Mouse (Mus musculus) embryonic facial prominence, embryonic 12.5 days (tissue): ENCODE results near the gene Gtpbp8. TPM values are rescaled to one million over a fixed set of nuclear protein-coding genes. Genes with fewer than 3 reads are reported as not detected.

Experiments
- ATAC-seq: fragments of 200-750 bp; cut with Nextera tagmentation; 2 replicates; pipeline ENCODE4 v1.8.0; 2017; ENCODE audit not compliant: insufficient number of reproducible peaks, insufficient read depth, low FRiP score, low TSS enrichment
- H3K27ac ChIP-seq: fragments of 300-500 bp; sonication (generic); 2 replicates; pipeline ENCODE4 v1.5.1; 2016; ENCODE audit warnings: mild to moderate bottlenecking
- H3K27me3 ChIP-seq: fragments of 300-500 bp; sonication (generic); 2 replicates; pipeline ENCODE4 v1.6.1; 2016; ENCODE audit warnings: mild to moderate bottlenecking, moderate library complexity
- H3K36me3 ChIP-seq: fragments of 300-500 bp; sonication (generic); 2 replicates; pipeline ENCODE4 v1.6.1; 2016; ENCODE audit warnings: mild to moderate bottlenecking
- H3K4me1 ChIP-seq: fragments of 300-500 bp; sonication (generic); 2 replicates; pipeline ENCODE4 v1.6.1; 2016
- H3K4me2 ChIP-seq: fragments of 300-500 bp; sonication (generic); replicated peaks from 2 replicates; pipeline ENCODE4 v1.6.1; 2016; ENCODE audit warnings: mild to moderate bottlenecking, moderate library complexity
- H3K4me3 ChIP-seq: fragments of 300-500 bp; sonication (generic); 2 replicates; pipeline ENCODE4 v1.5.1; 2016; ENCODE audit warnings: mild to moderate bottlenecking
- H3K9ac ChIP-seq: fragments of 300-500 bp; sonication (generic); 2 replicates; pipeline ENCODE4 v1.6.1; 2016; ENCODE audit warnings: mild to moderate bottlenecking, moderate library complexity
- H3K9me3 ChIP-seq: fragments of 300-500 bp; sonication (generic); 2 replicates; pipeline ENCODE4 v1.6.1; 2016; ENCODE audit warnings: mild to moderate bottlenecking, moderate library complexity
- WGBS: fragments of 180-500 bp; shearing (Covaris S2); methylation state at CpG from one replicate; pipeline ENCODE4 v1.1.7; 2016; 5-methylcytosine and 5-hydroxymethylcytosine counted together
- polyA plus RNA-seq: library from polyadenylated mRNA; unstranded; fragments of >200 nt; fragmentation: Nextera tagmentation; extraction: Ambion mirVana; gene quantifications from 2 replicates; pipeline ENCODE4 v1.2.1, GENCODE M21; 2016

Gene Gtpbp8
- polyA plus RNA-seq, 1 experiment from 2014 or later = 33.5 TPM

DNA sequence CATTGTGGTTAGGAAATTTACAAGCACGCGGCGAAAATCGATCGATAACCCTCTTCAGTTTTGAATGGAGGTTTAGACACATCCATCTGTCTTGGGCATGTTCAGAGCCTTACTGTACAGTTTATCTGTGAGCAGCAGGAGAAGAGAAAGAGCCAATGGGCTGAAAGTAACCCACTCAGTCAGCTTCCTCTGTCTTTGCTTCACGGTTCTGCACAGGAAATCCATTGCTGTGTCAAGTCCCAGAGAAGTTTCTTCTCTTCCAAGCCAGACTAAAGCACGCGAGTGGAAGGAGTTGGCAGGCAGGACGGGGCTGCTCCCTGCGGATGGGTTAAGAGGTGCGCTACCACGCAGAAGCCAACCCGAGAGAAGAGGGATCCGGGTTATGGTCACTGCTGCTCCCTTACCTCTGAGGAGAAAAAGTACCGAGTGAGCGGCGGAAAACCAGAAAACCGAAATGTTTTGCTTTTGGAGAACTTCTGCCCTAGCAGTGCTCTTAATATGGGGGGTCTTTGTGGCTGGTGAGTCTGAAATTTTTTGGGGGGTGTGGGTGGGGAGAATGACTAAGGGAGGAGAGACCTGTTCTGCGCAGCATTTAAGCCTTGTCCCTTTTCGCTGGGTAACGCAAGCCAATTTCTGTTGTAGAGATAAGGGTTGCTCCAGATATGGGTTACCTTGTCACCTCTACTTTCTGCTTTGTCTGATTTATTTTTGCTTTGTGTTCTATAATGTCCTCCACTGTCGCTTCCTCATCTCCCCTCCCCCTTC, 19.6 kb upstream of the Gtpbp8 start, which contains the start of gene Cd200r1:
Gene Cd200r1 (plus strand): TSS at position 182 of the 765 bp plus-strand sequence.
- Histone ChIP-seq H3K9ac (no peak within 1 kb of the TSS), H3K4me3 (no peak within 1 kb of the TSS), H3K4me2 (no peak within 1 kb of the TSS), H3K4me1 (no peaks in the 10 kb centered on the region), H3K27me3 (no peaks in the 10 kb centered on the region), H3K36me3 (no peaks in the 10 kb centered on the region), H3K9me3 (no peaks in the 10 kb centered on the region), H3K27ac (no peak within 1 kb of the TSS)
- 76% methylated on average over 22 of the region's 22 CpGs for WGBS
- ATAC-seq = no peak

DNA sequence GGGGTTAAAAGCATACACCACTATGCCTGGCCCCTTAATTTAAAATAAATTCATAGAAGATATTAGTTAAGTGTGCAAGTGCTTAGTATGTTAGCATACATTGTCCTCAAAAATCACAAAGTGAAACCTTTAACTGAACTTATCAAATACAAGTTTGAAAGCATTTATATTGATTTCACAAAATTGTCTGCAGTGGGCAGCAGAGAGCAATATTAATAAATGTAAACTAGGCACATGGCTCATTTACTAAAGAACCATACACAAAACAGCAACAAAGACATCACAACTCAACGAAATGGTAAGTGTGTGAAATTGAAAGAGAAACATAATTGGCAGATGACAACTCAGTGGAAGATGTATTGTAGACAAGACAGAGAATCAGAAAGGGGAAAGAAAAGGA, 15.6 kb upstream of the Gtpbp8 start:
- Histone ChIP-seq H3K4me3 (no peak overlapping the region), H3K4me2 (no peak overlapping the region), H3K27ac (no peak overlapping the region), H3K4me1 (no peaks in the 10 kb centered on the region), H3K9ac (no peak overlapping the region), H3K9me3 (no peaks in the 10 kb centered on the region), H3K36me3 (no peaks in the 10 kb centered on the region), H3K27me3 (no peaks in the 10 kb centered on the region)
- ATAC-seq = no peak
- 67% methylated on average over 1 of the region's 1 CpGs for WGBS

DNA sequence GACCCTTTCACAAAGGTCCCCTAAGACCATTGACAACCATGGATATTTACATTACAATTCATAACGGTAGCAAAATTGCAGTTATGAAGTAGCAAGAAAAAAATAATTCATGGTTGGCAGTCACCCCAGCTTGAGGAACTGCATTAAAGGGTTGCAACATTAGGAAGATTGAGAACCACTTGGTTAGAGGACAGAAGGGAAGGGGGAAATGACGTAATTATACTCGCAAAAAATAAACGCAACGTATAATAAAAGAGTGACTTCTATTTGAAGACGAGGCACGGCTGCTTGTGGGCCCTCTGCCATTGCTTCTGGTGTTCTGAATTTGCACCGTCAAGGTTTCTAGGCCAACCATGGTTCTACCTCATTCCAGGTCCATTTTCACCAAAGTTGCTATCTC, 11.5 kb upstream of the Gtpbp8 start:
- H3K36me3 ChIP-seq = no peaks in the 10 kb centered on the region
- ATAC-seq = no peak
- WGBS = 78% methylated on average over 8 of the region's 8 CpGs
- no peaks in the 10 kb centered on the region for H3K4me1 ChIP-seq
- H3K9ac ChIP-seq = no peak overlapping the region
- H3K27me3 ChIP-seq = no peaks in the 10 kb centered on the region
- no peaks in the 10 kb centered on the region for H3K9me3 ChIP-seq
- H3K4me3 ChIP-seq = no peak overlapping the region
- H3K27ac ChIP-seq = no peak overlapping the region
- no peak overlapping the region for H3K4me2 ChIP-seq

DNA sequence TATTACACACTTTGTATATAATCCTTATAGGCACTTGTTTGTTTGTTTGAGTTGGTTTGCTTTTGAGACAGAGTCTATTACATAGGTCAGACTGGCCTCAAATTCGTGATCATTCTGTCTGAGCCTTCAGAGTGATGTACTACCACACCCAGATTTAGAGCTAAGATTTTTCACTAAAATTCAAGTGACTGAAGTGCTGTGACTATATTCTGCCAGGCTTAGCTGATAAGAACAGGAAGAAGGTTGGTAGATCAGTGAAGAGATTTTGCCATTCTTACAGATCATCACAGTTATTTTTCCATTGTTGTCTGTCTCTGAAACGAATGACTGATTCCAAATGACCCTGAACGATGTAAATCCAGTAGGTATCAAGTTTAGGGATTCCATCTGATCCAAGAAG, 1.8 kb upstream of the Gtpbp8 start:
- Histone ChIP-seq H3K36me3 (no peaks in the 10 kb centered on the region), H3K4me1 (peaks cover 8% of the 10 kb centered on the region), H3K4me3 (no peak overlapping the region), H3K27me3 (no peaks in the 10 kb centered on the region), H3K4me2 (no peak overlapping the region), H3K9ac (no peak overlapping the region), H3K9me3 (no peaks in the 10 kb centered on the region), H3K27ac (no peak overlapping the region)
- ATAC-seq = no peak
- WGBS = 58% methylated on average over 3 of the region's 3 CpGs

DNA sequence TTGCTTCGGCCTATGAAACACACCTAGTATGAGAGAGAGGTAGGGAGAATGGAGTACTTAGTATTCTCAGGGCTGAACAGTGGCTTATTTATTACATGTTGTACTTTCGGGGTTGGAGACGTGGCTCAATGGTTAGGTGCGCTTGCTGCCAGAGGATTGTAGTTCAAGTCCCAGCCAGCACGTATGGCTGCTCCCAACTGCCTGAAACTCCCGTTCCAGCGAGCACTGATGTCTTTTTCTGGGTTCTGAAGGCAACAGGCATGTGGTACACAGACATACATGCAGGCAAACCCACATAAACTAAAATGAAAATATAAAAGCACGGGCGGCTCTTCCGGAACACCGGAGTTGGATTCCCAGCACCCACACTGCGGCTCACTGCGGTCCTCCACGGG, 695 bp downstream of the Gtpbp8 start:
- Histone ChIP-seq H3K4me3 (peak overlapping the region; percentile 86), H3K27me3 (no peaks in the 10 kb centered on the region), H3K4me2 (peak overlapping the region; percentile 81), H3K27ac (peak overlapping the region; percentile 96), H3K9ac (peak overlapping the region; percentile 67), H3K4me1 (peaks cover 8% of the 10 kb centered on the region), H3K9me3 (no peaks in the 10 kb centered on the region), H3K36me3 (peaks cover 12% of the 10 kb centered on the region)
- 8% methylated on average over 14 of the region's 14 CpGs for WGBS
- 0 out of 2 replicates have a peak, but pooled peaks have one; percentile 4 for ATAC-seq

DNA sequence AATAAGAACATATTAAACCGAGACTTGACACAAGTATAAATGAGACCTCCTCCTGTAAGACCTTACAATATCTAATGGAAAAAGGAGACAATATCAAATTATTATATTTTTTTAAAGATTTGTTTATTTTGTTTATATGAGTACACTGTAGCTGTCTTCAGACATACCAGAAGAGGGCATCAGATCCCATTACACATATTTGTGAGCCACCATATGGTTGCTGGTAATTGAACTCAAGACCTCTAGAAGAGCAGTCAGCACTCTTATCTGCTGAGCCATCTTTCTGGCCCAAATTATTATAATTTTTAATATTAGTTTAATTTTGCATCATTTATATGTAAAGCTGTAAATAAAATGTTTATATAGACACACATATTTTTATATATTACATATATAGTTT, 3.4 kb downstream of the Gtpbp8 start:
- H3K36me3 ChIP-seq = peaks cover 29% of the 10 kb centered on the region
- no peaks in the 10 kb centered on the region for H3K9me3 ChIP-seq
- no peak overlapping the region for H3K27ac ChIP-seq
- 89% methylated on average over 1 of the region's 1 CpGs for WGBS
- peaks cover 8% of the 10 kb centered on the region for H3K4me1 ChIP-seq
- ATAC-seq = no peak
- no peak overlapping the region for H3K4me3 ChIP-seq
- no peak overlapping the region for H3K9ac ChIP-seq
- no peak overlapping the region for H3K4me2 ChIP-seq
- no peaks in the 10 kb centered on the region for H3K27me3 ChIP-seq

DNA sequence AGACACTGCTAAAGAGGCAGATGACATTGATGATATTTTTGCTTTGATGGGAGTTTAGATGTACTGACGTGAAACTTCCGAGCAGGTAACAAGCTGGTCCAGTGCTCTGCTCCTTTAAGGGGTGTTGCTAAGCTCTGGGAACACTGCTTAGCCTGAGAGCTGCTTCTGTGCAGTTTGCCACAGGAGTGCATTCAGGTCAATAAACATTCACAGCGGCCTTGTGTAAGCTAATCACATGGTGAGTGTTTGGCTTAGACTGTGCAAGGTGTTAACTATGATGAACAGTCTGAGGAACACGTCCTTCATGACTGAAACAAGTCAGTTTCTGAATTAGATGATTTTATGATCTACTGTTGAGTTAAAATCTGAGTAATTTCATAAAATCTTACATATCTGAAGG, 10.0 kb downstream of the Gtpbp8 start:
- no peak overlapping the region for H3K27ac ChIP-seq
- no peaks in the 10 kb centered on the region for H3K27me3 ChIP-seq
- peaks cover 78% of the 10 kb centered on the region for H3K36me3 ChIP-seq
- no peak for ATAC-seq
- no peak overlapping the region for H3K9ac ChIP-seq
- no peak overlapping the region for H3K4me2 ChIP-seq
- H3K4me3 ChIP-seq = no peak overlapping the region
- H3K4me1 ChIP-seq = no peaks in the 10 kb centered on the region
- no peaks in the 10 kb centered on the region for H3K9me3 ChIP-seq
- WGBS = 80% methylated on average over 4 of the region's 4 CpGs

DNA sequence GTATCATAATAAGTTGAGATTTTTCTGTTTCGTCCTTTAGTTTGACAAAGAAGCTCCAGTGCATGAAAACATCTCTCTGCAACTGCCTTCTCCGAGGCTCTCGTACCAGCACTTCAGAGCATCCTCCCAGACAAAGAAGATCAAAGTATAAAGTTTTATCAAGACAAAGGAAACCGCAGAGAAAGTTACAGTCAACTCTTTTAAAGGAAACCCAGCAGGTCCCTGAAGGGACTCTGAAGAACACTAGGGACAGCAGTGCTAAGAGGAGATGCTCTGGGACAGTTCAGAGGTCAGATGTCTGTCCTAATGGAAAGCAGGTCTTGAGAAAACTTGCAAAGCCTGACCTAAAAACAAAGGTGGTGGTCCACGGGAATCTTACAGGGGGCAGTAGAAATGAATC, 10.5 kb downstream of the Gtpbp8 start:
- Histone ChIP-seq H3K9ac (no peak overlapping the region), H3K9me3 (no peaks in the 10 kb centered on the region), H3K36me3 (peaks cover 81% of the 10 kb centered on the region), H3K4me2 (no peak overlapping the region), H3K4me1 (no peaks in the 10 kb centered on the region), H3K27ac (no peak overlapping the region), H3K27me3 (no peaks in the 10 kb centered on the region), H3K4me3 (no peak overlapping the region)
- ATAC-seq = no peak
- 85% methylated on average over 5 of the region's 5 CpGs for WGBS

DNA sequence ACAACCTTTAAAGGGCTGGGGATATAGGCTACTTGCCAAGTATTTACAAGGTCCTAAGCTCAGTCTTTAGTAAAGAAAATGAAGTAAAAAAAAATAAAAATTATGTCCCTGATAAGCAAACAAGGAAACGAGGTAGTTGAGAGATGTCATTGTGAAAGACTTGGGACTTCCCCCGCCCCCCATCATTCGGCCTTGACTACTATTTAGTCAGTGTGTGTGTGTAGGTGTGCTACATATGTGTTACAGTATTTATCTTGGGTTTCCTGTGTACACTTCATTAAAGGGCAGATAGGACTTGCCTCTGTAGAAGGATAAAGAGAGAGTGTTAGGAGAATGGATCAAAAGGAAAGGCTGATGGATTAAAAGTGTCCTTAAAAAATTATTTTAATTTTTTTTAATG, 12.1 kb downstream of the Gtpbp8 start:
- H3K4me1 ChIP-seq = no peaks in the 10 kb centered on the region
- H3K36me3 ChIP-seq = peaks cover 92% of the 10 kb centered on the region
- no peak overlapping the region for H3K4me2 ChIP-seq
- no peak for ATAC-seq
- no peaks in the 10 kb centered on the region for H3K27me3 ChIP-seq
- no peak overlapping the region for H3K4me3 ChIP-seq
- no peak overlapping the region for H3K9ac ChIP-seq
- WGBS = 91% methylated on average over 3 of the region's 3 CpGs
- H3K9me3 ChIP-seq = no peaks in the 10 kb centered on the region
- H3K27ac ChIP-seq = no peak overlapping the region

DNA sequence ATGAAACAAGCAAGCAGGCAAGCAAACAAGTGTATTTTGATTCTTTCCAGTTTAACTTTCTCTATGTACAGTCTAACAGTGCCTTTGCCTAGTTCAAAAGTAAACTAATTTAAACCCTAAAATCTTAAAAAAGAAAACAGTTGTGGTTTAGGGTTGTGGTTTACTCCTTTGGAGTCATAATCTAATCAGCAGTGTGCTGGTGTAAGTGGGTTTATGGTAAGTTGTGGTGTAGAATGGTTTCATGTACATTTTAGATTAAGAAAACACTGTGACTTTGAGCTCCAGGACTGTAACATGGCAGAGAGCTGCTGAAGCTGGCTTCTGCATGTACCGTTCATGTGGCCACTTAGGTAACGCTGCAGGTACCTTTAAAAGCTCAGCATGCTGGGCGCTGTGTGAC, 18.6 kb downstream of the Gtpbp8 start:
- H3K27me3 ChIP-seq = no peaks in the 10 kb centered on the region
- no peak overlapping the region for H3K27ac ChIP-seq
- WGBS = 94% methylated on average over 3 of the region's 3 CpGs
- no peak overlapping the region for H3K4me2 ChIP-seq
- peaks cover 37% of the 10 kb centered on the region for H3K36me3 ChIP-seq
- H3K9me3 ChIP-seq = no peaks in the 10 kb centered on the region
- H3K4me1 ChIP-seq = peaks cover 14% of the 10 kb centered on the region; the same call in 1 of the 2 replicates
- H3K9ac ChIP-seq = no peak overlapping the region
- no peak overlapping the region for H3K4me3 ChIP-seq
- no peak for ATAC-seq

DNA sequence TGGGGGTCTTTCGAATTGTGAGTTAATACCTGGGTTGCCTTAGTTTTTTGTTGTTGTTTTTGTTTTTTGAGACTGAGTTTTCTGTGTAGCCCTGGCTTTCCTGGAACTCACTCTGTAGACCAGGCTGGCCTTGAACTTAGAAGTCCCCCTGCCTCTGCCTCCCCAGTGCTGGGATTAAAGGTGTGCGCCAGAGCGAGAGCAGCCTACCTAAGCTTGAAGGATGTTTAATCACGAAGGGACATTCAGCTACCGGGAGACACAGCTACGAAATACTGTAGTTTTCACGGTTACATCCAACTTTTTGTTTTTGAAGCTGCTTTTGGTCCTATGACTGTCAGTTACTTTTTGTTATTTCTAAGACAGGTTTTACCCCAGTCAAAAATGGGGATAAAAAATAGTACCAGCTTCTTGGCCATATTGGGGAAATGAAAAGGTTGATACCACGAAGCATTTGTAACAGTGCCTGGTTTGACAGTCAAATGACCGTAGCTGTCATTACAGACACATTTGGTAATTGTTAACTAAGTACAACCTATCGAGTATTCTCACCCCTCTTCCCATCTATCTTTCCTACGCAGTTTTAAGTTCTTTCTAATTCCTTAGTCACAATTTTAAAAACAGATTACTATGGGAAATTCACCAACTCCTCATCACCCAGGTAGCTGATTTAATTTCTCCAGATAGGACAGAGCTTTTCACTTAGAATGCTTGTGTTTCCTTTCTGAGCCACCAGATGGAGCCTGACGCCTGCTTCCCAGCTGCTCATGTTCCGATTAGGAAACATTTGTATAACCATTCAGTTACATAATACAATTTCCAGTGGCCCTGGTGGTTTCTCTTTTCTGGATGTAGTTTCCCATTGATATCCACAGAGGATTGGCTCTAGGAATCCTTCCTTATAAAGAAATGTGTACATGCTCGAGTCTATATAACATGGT, 20.6 kb downstream of the Gtpbp8 start:
- Histone ChIP-seq H3K36me3 (peaks cover 18% of the 10 kb centered on the region), H3K27me3 (no peaks in the 10 kb centered on the region), H3K27ac (no peak overlapping the region), H3K9ac (peak overlapping the region; percentile 77), H3K4me2 (peak overlapping the region; percentile 71), H3K4me3 (peak overlapping the region; percentile 81), H3K4me1 (peaks cover 14% of the 10 kb centered on the region; the same call in 1 of the 2 replicates), H3K9me3 (no peaks in the 10 kb centered on the region)
- 43% methylated on average over 14 of the region's 14 CpGs for WGBS
- no peak for ATAC-seq
